Mouse (Mus musculus) neural tube, embryonic 13.5 days (tissue): ENCODE data around the gene Acp4. TPM values are rescaled to one million over a fixed set of nuclear protein-coding genes. Genes with fewer than 3 reads are reported as not detected.
"Not testable (repeated sequence)": the region's sequence is repeated elsewhere in the genome, so short reads cannot be mapped to it uniquely, and the experiment has no call there.

Source experiments
- ATAC-seq: fragments of 200-750 bp; cut with Nextera tagmentation; 2 replicates; pipeline ENCODE4 v1.8.0; 2017; ENCODE audit warnings: low read depth, mild to moderate bottlenecking, moderate TSS enrichment, moderate library complexity
- H3K27ac ChIP-seq: fragments of 300-500 bp; sonication (generic); replicated peaks from 2 replicates; pipeline ENCODE4 v1.5.1; 2015; ENCODE audit warnings: moderate library complexity, mild to moderate bottlenecking, inconsistent platforms
- H3K27me3 ChIP-seq: fragments of 300-500 bp; sonication (generic); 2 replicates; pipeline ENCODE4 v1.6.1; 2015; ENCODE audit warnings: mild to moderate bottlenecking, inconsistent platforms
- H3K36me3 ChIP-seq: fragments of 300-500 bp; sonication (generic); 2 replicates; pipeline ENCODE4 v1.6.1; 2015; ENCODE audit warnings: mild to moderate bottlenecking, inconsistent platforms
- H3K4me1 ChIP-seq: fragments of 300-500 bp; sonication (generic); replicated peaks from 2 replicates; pipeline ENCODE4 v1.6.1; 2015; ENCODE audit warnings: inconsistent platforms
- H3K4me2 ChIP-seq: fragments of 300-500 bp; sonication (generic); 2 replicates; pipeline ENCODE4 v1.6.1; 2015; ENCODE audit warnings: inconsistent platforms, mild to moderate bottlenecking, moderate library complexity
- H3K4me3 ChIP-seq: fragments of 300-500 bp; sonication (generic); 2 replicates; pipeline ENCODE4 v1.5.1; 2015; ENCODE audit warnings: mild to moderate bottlenecking, inconsistent platforms
- H3K9ac ChIP-seq: fragments of 300-500 bp; sonication (generic); 2 replicates; pipeline ENCODE4 v1.6.1; 2015; ENCODE audit warnings: moderate library complexity, mild to moderate bottlenecking, inconsistent platforms
- H3K9me3 ChIP-seq: fragments of 300-500 bp; sonication (generic); 2 replicates; pipeline ENCODE4 v1.6.1; 2016; ENCODE audit warnings: inconsistent platforms
- WGBS: fragments of 180-500 bp; shearing (Covaris S2); methylation state at CpG from one replicate; pipeline ENCODE4 v1.1.7; 2015; 5-methylcytosine and 5-hydroxymethylcytosine counted together
- polyA plus RNA-seq: library from polyadenylated mRNA; unstranded; fragments of >200 nt; fragmentation: Nextera tagmentation; extraction: Ambion mirVana; gene quantifications from 2 replicates; pipeline ENCODE4 v1.2.1, GENCODE M21; 2015

Gene Acp4
- polyA plus RNA-seq, 1 experiment from 2014 or later, result not detected

DNA sequence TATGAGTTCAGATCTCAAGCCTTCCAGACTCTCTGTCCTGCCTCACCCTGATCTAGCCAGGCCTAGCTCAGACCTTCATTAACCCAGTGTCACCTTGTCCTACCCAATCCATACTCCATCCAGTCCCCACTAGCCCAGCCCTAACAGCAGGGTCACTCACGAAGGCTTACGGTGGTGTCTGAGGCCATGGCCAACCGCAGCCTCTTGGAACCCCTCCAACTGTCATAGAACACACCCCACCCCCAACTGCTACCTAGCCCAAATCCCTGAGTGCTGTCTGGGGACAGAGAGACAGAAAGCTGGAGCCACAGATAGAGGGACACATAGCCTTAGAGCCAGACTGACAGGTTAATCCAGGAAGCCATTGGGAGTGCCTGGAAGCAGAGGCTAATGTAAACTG, 21.3 kb downstream of the Acp4 start, which contains the start of gene Gm36864:
TSS of gene Gm36864 (plus strand) at position 269 of the 400 bp plus-strand sequence.
- 82% methylated on average over 3 of the region's 3 CpGs for WGBS
- Histone ChIP-seq H3K4me1 (no peaks in the 10 kb centered on the region), H3K36me3 (no peaks in the 10 kb centered on the region), H3K27me3 (no peaks in the 10 kb centered on the region), H3K4me3 (no peak within 1 kb of the TSS), H3K4me2 (no peak within 1 kb of the TSS), H3K9ac (no peak within 1 kb of the TSS), H3K9me3 (no peaks in the 10 kb centered on the region), H3K27ac (no peak within 1 kb of the TSS)
- no peak for ATAC-seq

DNA sequence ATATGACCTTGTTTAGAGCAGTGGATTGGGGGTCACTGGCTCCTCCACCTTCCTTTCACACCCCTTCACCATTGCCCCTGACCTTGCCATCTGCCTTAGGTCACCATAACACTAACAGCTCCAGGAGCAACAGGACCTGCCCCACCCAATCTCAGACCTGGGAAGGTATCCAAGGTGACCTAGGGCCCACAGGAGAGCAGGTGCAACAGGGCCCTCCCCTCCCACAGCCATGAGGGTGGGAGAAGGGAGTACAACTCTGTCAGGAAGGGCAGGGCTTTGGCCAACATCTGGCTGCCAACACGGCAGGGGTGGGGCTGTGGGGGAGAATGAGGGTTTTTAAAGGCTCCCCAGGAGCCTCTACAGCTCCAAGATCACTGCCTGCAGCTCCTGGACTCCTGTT, 32.1 kb downstream of the Acp4 start, which contains the start of gene Klk1:
TSS of gene Klk1 (plus strand) at position 285 of the 400 bp plus-strand sequence.
- no peaks in the 10 kb centered on the region for H3K4me1 ChIP-seq
- no peak within 1 kb of the TSS for H3K9ac ChIP-seq
- 73% methylated on average over 1 of the region's 1 CpGs for WGBS
- no peak for ATAC-seq
- no peaks in the 10 kb centered on the region for H3K36me3 ChIP-seq
- H3K4me3 ChIP-seq, result no peak within 1 kb of the TSS
- no peaks in the 10 kb centered on the region for H3K27me3 ChIP-seq
- no peak within 1 kb of the TSS for H3K4me2 ChIP-seq
- no peak within 1 kb of the TSS for H3K27ac ChIP-seq
- H3K9me3 ChIP-seq, result no peaks in the 10 kb centered on the region

DNA sequence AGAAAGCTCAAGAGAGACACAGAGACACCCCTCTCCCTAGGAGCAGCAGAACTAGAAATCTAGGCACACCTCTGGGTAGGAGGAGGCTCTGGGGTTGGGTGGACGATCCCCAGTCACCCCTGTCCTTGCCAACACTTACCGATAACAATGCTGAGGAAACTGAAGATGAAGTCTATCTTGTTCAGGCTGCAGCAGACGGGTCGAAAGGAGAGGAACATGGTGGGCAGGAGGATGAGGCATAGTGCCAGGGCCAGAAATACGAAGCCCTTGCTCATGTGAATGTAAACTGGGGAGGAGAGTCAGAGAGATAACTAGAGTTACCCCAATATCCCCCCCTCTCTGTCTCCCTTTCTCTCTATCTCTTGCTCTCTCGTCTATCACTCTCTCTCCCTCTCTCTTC, 34.8 kb downstream of the Acp4 start:
- ATAC-seq, H3K4me1 ChIP-seq, H3K9me3 ChIP-seq, H3K9ac ChIP-seq, H3K4me3 ChIP-seq, H3K4me2 ChIP-seq, H3K36me3 ChIP-seq, H3K27me3 ChIP-seq, H3K27ac ChIP-seq: not testable (repeated sequence)
- 79% methylated on average over 6 of the region's 6 CpGs for WGBS

- H3K9me3 ChIP-seq, H3K4me1 ChIP-seq, H3K27ac ChIP-seq, ATAC-seq, H3K9ac ChIP-seq, H3K4me2 ChIP-seq, H3K4me3 ChIP-seq, H3K27me3 ChIP-seq, H3K36me3 ChIP-seq: not testable (repeated sequence)
- 77% methylated on average over 10 of the region's 10 CpGs for WGBS
Observed at GRCm38 (mm10) chr7:44221601-44222000, 35.6 kb downstream of the Acp4 start.

DNA sequence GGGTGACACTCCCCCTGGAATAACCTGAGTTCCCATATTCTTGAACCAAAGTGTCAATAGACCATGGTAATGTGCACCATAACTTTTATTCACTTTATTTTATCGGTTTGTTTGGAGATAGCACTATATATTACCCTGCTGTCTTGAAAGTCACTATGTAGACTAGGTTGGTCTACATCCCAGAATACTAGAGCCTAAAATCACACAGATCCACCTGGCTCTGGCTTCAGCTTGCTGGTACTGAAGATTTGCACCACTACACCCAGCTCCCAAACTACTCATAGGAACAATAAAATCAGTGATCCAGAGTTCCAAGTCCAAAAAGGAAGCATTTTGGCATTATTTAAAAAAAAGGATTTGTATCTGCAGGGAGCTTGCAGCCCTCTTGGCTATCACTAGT, 41.5 kb downstream of the Acp4 start, which contains the start of gene Klk1b5:
TSS of gene Klk1b5 (plus strand) at position 301 of the 400 bp plus-strand sequence.
- no peak within 1 kb of the TSS for H3K4me2 ChIP-seq
- no peaks in the 10 kb centered on the region for H3K4me1 ChIP-seq
- H3K9me3 ChIP-seq, result no peaks in the 10 kb centered on the region
- no peaks in the 10 kb centered on the region for H3K36me3 ChIP-seq
- ATAC-seq, result no peak
- H3K9ac ChIP-seq, result no peak within 1 kb of the TSS
- H3K27ac ChIP-seq, result no peak within 1 kb of the TSS
- no peak within 1 kb of the TSS for H3K4me3 ChIP-seq
- no peaks in the 10 kb centered on the region for H3K27me3 ChIP-seq
- WGBS, result 73% methylated on average over 1 of the region's 1 CpGs

DNA sequence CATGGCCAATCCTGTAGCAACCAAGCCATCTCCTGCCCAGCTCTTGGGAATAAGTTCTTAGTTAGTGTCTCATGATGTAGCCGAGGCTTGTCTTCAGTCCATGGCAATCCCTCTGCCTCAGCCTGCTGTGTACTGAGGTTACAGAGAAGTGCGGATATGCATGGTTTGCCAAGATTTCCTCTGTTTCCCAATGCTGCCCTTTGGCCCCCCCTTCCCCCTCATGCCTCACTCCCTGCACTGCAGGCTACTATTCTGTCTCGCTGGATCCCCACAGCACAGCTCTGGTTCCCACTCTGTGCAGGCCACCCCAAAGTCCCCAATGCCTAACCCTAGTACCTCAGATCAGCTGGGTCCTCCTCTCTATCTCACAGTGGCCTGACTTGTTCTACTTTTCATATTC, 48.9 kb downstream of the Acp4 start:
- Histone ChIP-seq H3K4me1 (no peaks in the 10 kb centered on the region), H3K36me3 (no peaks in the 10 kb centered on the region)
- 89% methylated on average over 3 of the region's 3 CpGs for WGBS

GRCm38 (mm10) chr7:44207135-44207534, 50.0 kb downstream of the Acp4 start, which contains the start of gene Klk1b4:
TSS of gene Klk1b4 (plus strand) at chr7:44207435.
- H3K4me3 ChIP-seq, H3K27me3 ChIP-seq, ATAC-seq, H3K9me3 ChIP-seq, H3K9ac ChIP-seq, H3K4me1 ChIP-seq, H3K27ac ChIP-seq, H3K36me3 ChIP-seq, H3K4me2 ChIP-seq: not testable (repeated sequence)
- WGBS, result 49% methylated on average over 3 of the region's 3 CpGs

More for the DNA sequence above, 48.9 kb downstream of the Acp4 start:
- Histone ChIP-seq H3K4me3 (no peak overlapping the region), H3K27me3 (no peaks in the 10 kb centered on the region), H3K9me3 (no peaks in the 10 kb centered on the region), H3K4me2 (no peak overlapping the region), H3K9ac (no peak overlapping the region), H3K27ac (no peak overlapping the region)
- no peak for ATAC-seq

Other genes starting within 250 kb of the Acp4 start
- not detected in 2 replicates for gene Klk1b26, start 245.2 kb downstream of the Acp4 start, polyA plus RNA-seq
- gene Klk1b27, start 205.1 kb downstream of the Acp4 start, polyA plus RNA-seq, result not detected in 2 replicates
- not detected in 2 replicates for gene Klk1b21, start 155.1 kb downstream of the Acp4 start, polyA plus RNA-seq
- gene Klk1b22, start 144.7 kb downstream of the Acp4 start, polyA plus RNA-seq, result not detected in 2 replicates
- gene Klk1b16, start 120.6 kb downstream of the Acp4 start, polyA plus RNA-seq, result not detected in 2 replicates
- not detected in 2 replicates for gene Klk1b24, start 69.1 kb downstream of the Acp4 start, polyA plus RNA-seq
- not detected in 2 replicates for gene Klk1b3, start 59.2 kb downstream of the Acp4 start, polyA plus RNA-seq
- gene Klk1b4, start 49.9 kb downstream of the Acp4 start, polyA plus RNA-seq, result not detected in 2 replicates
- gene Klk1b5, start 41.4 kb downstream of the Acp4 start, polyA plus RNA-seq, result not detected in 2 replicates
- not detected in 2 replicates for gene Klk1, start 32.0 kb downstream of the Acp4 start, polyA plus RNA-seq
- gene Gm36864, start 21.2 kb downstream of the Acp4 start, polyA plus RNA-seq, result not detected in 2 replicates
- gene 1700028J19Rik, start 10.7 kb downstream of the Acp4 start, polyA plus RNA-seq, result 1.1 and 1.3 TPM in 2 replicates
- 180 and 187 TPM in 2 replicates for gene 2410002F23Rik, start 10.7 kb downstream of the Acp4 start, polyA plus RNA-seq
- not detected in 2 replicates for gene Gm15517, start 4.1 kb upstream of the Acp4 start, polyA plus RNA-seq
- gene Clec11a, start 49.5 kb upstream of the Acp4 start, polyA plus RNA-seq, result 2.8 TPM in 2 replicates
- gene Shank1, start 52.9 kb upstream of the Acp4 start, polyA plus RNA-seq, result 26.5 and 27.7 TPM in 2 replicates
- 24.9 and 28.4 TPM in 2 replicates for gene Syt3, start 126.7 kb upstream of the Acp4 start, polyA plus RNA-seq
- 1.0 and 1.5 TPM in 2 replicates for gene 1700008O03Rik, start 128.4 kb upstream of the Acp4 start, polyA plus RNA-seq
- 11.3 and 13.3 TPM in 2 replicates for gene Lrrc4b, start 171.6 kb upstream of the Acp4 start, polyA plus RNA-seq
- gene Aspdh, start 208.0 kb upstream of the Acp4 start, polyA plus RNA-seq, result 1.6 and 2.9 TPM in 2 replicates
- 49.9 and 54.3 TPM in 2 replicates for gene Josd2, start 210.6 kb upstream of the Acp4 start, polyA plus RNA-seq
- 139 TPM in 2 replicates for gene Emc10, start 239.2 kb upstream of the Acp4 start, polyA plus RNA-seq
- gene Fam71e1, start 239.2 kb upstream of the Acp4 start, polyA plus RNA-seq, result 23.0 and 29.8 TPM in 2 replicates